Mouse (Mus musculus): ENCODE results near the gene Slfnl1. TPM values are rescaled to one million over a fixed set of nuclear protein-coding genes. Genes with fewer than 3 reads are reported as not detected.

Gene Slfnl1
- total RNA-seq, 2 experiments from 2014 or later: 0.22 TPM; not detected in 1

DNA sequence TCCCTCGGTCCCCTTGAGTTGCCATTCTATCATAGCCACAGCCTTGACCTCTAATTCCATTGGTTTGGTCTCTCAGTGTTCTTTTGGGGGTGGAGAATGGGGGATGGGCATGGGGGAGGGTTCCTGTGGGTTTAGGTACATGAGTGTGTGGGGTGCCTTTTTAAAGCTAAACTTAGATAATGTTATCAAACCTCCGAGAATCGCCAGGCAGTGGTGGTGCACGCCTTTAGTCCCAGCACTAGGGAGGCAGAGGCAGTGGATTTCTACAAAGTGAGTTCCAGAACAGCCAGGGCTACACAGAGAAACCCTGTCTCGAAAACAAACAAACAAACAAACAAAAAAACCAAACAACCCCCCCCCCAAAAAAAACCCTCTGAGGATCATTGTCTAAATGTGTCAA lies 48.9 kb downstream of the Slfnl1 start:
- ATAC-seq (ENCODE audit: poor library complexity, severe bottlenecking): no peak

- no peak for ATAC-seq (ENCODE audit: poor library complexity, severe bottlenecking)
Measured at GRCm38 (mm10) chr4:120581711-120582110, 49.7 kb downstream of the Slfnl1 start.

Other genes with a start within 250 kb of the Slfnl1 start
- gene Foxo6, start 244.9 kb upstream of the Slfnl1 start, total RNA-seq (2015): not detected in 2 replicates
- not detected in 2 replicates for gene Foxo6, start 244.9 kb upstream of the Slfnl1 start, total RNA-seq (2017)
- 31.3 and 41.7 TPM in 2 replicates for gene Scmh1, start 127.0 kb upstream of the Slfnl1 start, total RNA-seq (2015)
- 6.8 and 9.0 TPM in 2 replicates for gene Scmh1, start 127.0 kb upstream of the Slfnl1 start, total RNA-seq (2017)
- gene Ctps, start 38.0 kb downstream of the Slfnl1 start, total RNA-seq (2015): 12.8 TPM in 2 replicates
- 13.1 and 14.3 TPM in 2 replicates for gene Ctps, start 38.0 kb downstream of the Slfnl1 start, total RNA-seq (2017)
- 0.58 and 1.5 TPM in 2 replicates for gene Gm8439, start 56.5 kb downstream of the Slfnl1 start, total RNA-seq (2015)
- gene Gm8439, start 56.5 kb downstream of the Slfnl1 start, total RNA-seq (2017): 1.9 TPM in 1 of 2 replicates, not detected in the other
- gene Cited4, start 134.3 kb downstream of the Slfnl1 start, total RNA-seq (2015): 0.65 and 1.1 TPM in 2 replicates
- gene Cited4, start 134.3 kb downstream of the Slfnl1 start, total RNA-seq (2017): 0.33 and 1.6 TPM in 2 replicates
- not detected in 2 replicates for gene Kcnq4, start 216.4 kb downstream of the Slfnl1 start, total RNA-seq (2015)
- gene Kcnq4, start 216.4 kb downstream of the Slfnl1 start, total RNA-seq (2017): not detected in 2 replicates

All from megakaryocyte, adult 5-6 weeks (primary cell).